Mouse (Mus musculus): ENCODE measurements around the gene Ssh2.

DNA sequence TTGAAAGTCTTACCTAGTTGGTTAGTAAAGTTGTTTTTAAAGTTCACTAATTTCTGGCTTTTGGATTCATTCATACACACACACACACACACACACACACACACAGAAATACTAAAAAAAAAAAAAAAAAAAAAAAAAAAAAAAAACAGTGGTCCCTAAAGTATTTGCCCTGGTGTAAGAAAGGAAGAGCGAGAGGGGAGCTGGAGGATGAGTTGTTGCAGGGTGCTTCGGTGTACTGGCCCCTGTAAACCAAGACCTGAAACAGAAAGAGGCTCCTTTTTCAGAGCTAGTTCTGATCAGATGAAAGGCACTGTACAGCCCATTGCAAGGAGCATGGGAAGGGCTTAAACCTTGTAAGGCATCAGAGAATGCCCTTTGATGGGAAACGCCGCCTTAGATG lies 131.2 kb downstream of the Ssh2 start:
- TF ChIP-seq ZC3H11A (IDR thresholded peaks at IDR 0.05; ENCODE audit: borderline replicate concordance, low read depth, low read length) (no peak), MAFK (IDR thresholded peaks at IDR 0.05; ENCODE audit: insufficient read depth, low read depth, low read length) (no peak), CHD2 (IDR thresholded peaks at IDR 0.05; ENCODE audit: low read depth, low read length) (no peak)

Data from ES-E14 (cell line).